Mouse (Mus musculus) kidney, adult 2 months (tissue): ENCODE data around the gene Zfp979.

Source experiments
- CTCF ChIP-seq: fragments of 200-500 bp; conservative IDR thresholded peaks from 2 replicates; pipeline ENCODE4 v1.5.1; 2011; ENCODE audit warnings: low read depth, mild to moderate bottlenecking, control low read depth, low read length, moderate library complexity, mixed read lengths; ENCODE audit not compliant: insufficient read depth, insufficient read length
- POLR2A ChIP-seq: fragments of 200-500 bp; IDR thresholded peaks from one replicate; pipeline ENCODE4 v1.6.1; 2011; ENCODE audit warnings: low read depth, low read length, control low read depth

DNA sequence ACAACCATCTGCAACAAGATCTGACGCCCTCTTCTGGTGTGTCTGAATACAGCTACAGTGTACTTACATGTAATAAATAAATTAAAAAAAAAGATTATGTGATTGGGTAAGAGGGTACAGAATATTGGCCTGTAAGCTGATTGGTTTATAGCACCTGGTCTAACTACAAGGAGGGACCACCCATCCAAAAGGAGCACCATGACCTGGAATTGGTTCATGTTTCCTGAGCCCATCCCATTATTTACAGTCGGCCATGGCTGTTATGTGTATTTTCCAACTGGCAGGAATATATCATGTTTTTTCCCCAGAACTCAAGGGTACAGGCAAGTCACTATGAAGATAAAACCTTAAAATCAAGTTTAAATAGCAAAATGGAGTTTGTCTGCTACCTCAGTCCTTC, 43.5 kb downstream of the Zfp979 start:
- no peak for TF ChIP-seq CTCF
- no peak for TF ChIP-seq POLR2A
